Mouse (Mus musculus) limb, embryonic 14.5 days (tissue): ENCODE data around the gene Hid1. TPM values are rescaled to one million over a fixed set of nuclear protein-coding genes. Genes with fewer than 3 reads are reported as not detected.
A peak's percentile ranks its signal among the peaks of the same experiment; 100 is the strongest.
"Not testable (repeated sequence)": the region's sequence is repeated elsewhere in the genome, so short reads cannot be mapped to it uniquely, and the experiment has no call there.

Experiments used
- ATAC-seq: fragments of 200-750 bp; cut with Nextera tagmentation; 2 replicates; pipeline ENCODE4 v1.8.0; 2017; ENCODE audit warnings: low read depth, moderate number of reproducible peaks, moderate TSS enrichment; ENCODE audit not compliant: low FRiP score
- DNase-seq: peaks from one replicate; pipeline ENCODE4 v3.0.0-alpha.2; 2015; ENCODE audit warnings: low spot score
- H3K27ac ChIP-seq: fragments of 300-500 bp; sonication (generic); replicated peaks from 2 replicates; pipeline ENCODE4 v1.5.1; 2014; ENCODE audit warnings: low read depth, mild to moderate bottlenecking, low read length, moderate library complexity, mixed read lengths
- H3K27me3 ChIP-seq: fragments of 300-500 bp; sonication (generic); 2 replicates; pipeline ENCODE4 v1.6.1; 2014; ENCODE audit warnings: low read length, mixed read lengths; ENCODE audit not compliant: control insufficient read depth, insufficient read depth
- H3K36me3 ChIP-seq: fragments of 300-500 bp; sonication (generic); 2 replicates; pipeline ENCODE4 v1.6.1; 2014; ENCODE audit warnings: mild to moderate bottlenecking, low read length, moderate library complexity, mixed read lengths; ENCODE audit not compliant: control insufficient read depth, insufficient read depth
- H3K4me1 ChIP-seq: fragments of 300-500 bp; sonication (generic); 2 replicates; pipeline ENCODE4 v1.6.1; 2014; ENCODE audit warnings: antibody characterized with exemption, low read length, mixed read lengths; ENCODE audit not compliant: control insufficient read depth, insufficient read depth
- H3K4me2 ChIP-seq: fragments of 300-500 bp; sonication (generic); replicated peaks from 2 replicates; pipeline ENCODE4 v1.6.1; 2014; ENCODE audit warnings: low read depth, mild to moderate bottlenecking, low read length, moderate library complexity; ENCODE audit not compliant: severe bottlenecking
- H3K4me3 ChIP-seq: fragments of 300-500 bp; sonication (generic); replicated peaks from 2 replicates; pipeline ENCODE4 v1.5.1; 2014; ENCODE audit warnings: low read length
- H3K9ac ChIP-seq: fragments of 300-500 bp; sonication (generic); 2 replicates; pipeline ENCODE4 v1.6.1; 2014; ENCODE audit warnings: mild to moderate bottlenecking, low read depth, low read length, moderate library complexity; ENCODE audit not compliant: severe bottlenecking
- H3K9me3 ChIP-seq: fragments of 300-500 bp; sonication (generic); 2 replicates; pipeline ENCODE4 v1.6.1; 2016; ENCODE audit warnings: low read length; ENCODE audit not compliant: control insufficient read depth
- POLR2A ChIP-seq: fragments of 200-500 bp; IDR thresholded peaks from 2 replicates; pipeline ENCODE4 v1.8.0; 2012; ENCODE audit warnings: inconsistent platforms, mild to moderate bottlenecking, moderate library complexity, borderline replicate concordance; ENCODE audit not compliant: insufficient read depth, insufficient read length; ENCODE audit errors: extremely low read depth
- WGBS: fragments of 180-500 bp; shearing (Covaris S2); extraction: QIAGEN DNeasy Blood & Tissue Kit; methylation state at CpG from one replicate; pipeline ENCODE4 v1.1.7; 2014; 5-methylcytosine and 5-hydroxymethylcytosine counted together
- polyA plus RNA-seq, 2 experiments: library from polyadenylated mRNA; depleted of rRNA in 1 of 2; stranded (reverse) in 1 of 2; unstranded in 1 of 2; fragments of >200 nt; fragmentation: Nextera tagmentation in 1 of 2; extraction: Ambion mirVana in 1 of 2; gene quantifications; 2 replicates each; pipeline versions ENCODE4 v1.2.1 to v1.2.3; 2012 to 2014

Gene Hid1
- polyA plus RNA-seq, 2 experiments: 2.1 to 4.5 TPM

GRCm38 (mm10) chr11:115391358-115391757 lies 23.8 kb upstream of the Hid1 start:
- DNase-seq (no peak), ATAC-seq (no peak)
- Histone ChIP-seq H3K4me2 (no peak overlapping the region), H3K9me3 (no peaks in the 10 kb centered on the region), H3K4me3 (no peak overlapping the region), H3K27ac (no peak overlapping the region), H3K4me1 (no peaks in the 10 kb centered on the region), H3K9ac (no peak overlapping the region), H3K27me3 (no peaks in the 10 kb centered on the region), H3K36me3 (peaks cover 55% of the 10 kb centered on the region)
- 91% methylated on average over 7 of the region's 7 CpGs for WGBS
- no peak for TF ChIP-seq POLR2A

- not testable (repeated sequence) for H3K9ac ChIP-seq, DNase-seq, ATAC-seq, H3K4me2 ChIP-seq, H3K27ac ChIP-seq, H3K9me3 ChIP-seq, H3K27me3 ChIP-seq, H3K4me3 ChIP-seq
- Histone ChIP-seq H3K36me3 (peaks cover 12% of the 10 kb centered on the region), H3K4me1 (peaks cover 18% of the 10 kb centered on the region)
- WGBS: 78% methylated on average over 3 of the region's 3 CpGs
These were observed 19.3 kb upstream of the Hid1 start for GRCm38 (mm10) chr11:115386859-115387258.

GRCm38 (mm10) chr11:115384587-115384986 lies 17.0 kb upstream of the Hid1 start:
- H3K9ac ChIP-seq: no peak overlapping the region
- 74% methylated on average over 5 of the region's 5 CpGs for WGBS

GRCm38 (mm10) chr11:115383701-115384474 lies 16.3 kb upstream of the Hid1 start:
- H3K36me3 ChIP-seq: no peaks in the 10 kb centered on the region
- H3K27ac ChIP-seq: no peak overlapping the region
- no peak for DNase-seq
- no peak for ATAC-seq
- H3K4me3 ChIP-seq: 0 out of 2 replicates have a peak overlapping the region, but pooled peaks have one; percentile 81
- peak overlapping the region; percentile 79 for H3K4me2 ChIP-seq
- no peak for TF ChIP-seq POLR2A
- H3K9me3 ChIP-seq: no peaks in the 10 kb centered on the region
- peaks cover 18% of the 10 kb centered on the region for H3K4me1 ChIP-seq
- H3K27me3 ChIP-seq: no peaks in the 10 kb centered on the region
- WGBS: 51% methylated on average over 16 of the region's 16 CpGs
- H3K9ac ChIP-seq: 0 out of 2 replicates have a peak overlapping the region, but pooled peaks have one; percentile 88

More at GRCm38 (mm10) chr11:115384587-115384986, 17.0 kb upstream of the Hid1 start:
- H3K9me3 ChIP-seq: no peaks in the 10 kb centered on the region
- TF ChIP-seq POLR2A: no peak
- H3K27me3 ChIP-seq: no peaks in the 10 kb centered on the region
- H3K4me2 ChIP-seq: no peak overlapping the region
- H3K4me1 ChIP-seq: peaks cover 18% of the 10 kb centered on the region
- H3K36me3 ChIP-seq: no peaks in the 10 kb centered on the region
- ATAC-seq: no peak
- H3K27ac ChIP-seq: no peak overlapping the region
- DNase-seq: no peak
- H3K4me3 ChIP-seq: no peak overlapping the region

GRCm38 (mm10) chr11:115382891-115383290 lies 15.3 kb upstream of the Hid1 start:
- H3K9me3 ChIP-seq: no peaks in the 10 kb centered on the region
- no peaks in the 10 kb centered on the region for H3K27me3 ChIP-seq
- H3K4me3 ChIP-seq: peak overlapping the region; percentile 81
- no peak for TF ChIP-seq POLR2A
- H3K27ac ChIP-seq: no peak overlapping the region
- no peak for DNase-seq
- H3K4me2 ChIP-seq: peak overlapping the region; percentile 79
- no peak for ATAC-seq
- 24% methylated on average over 5 of the region's 5 CpGs for WGBS
- peak overlapping the region; percentile 88 for H3K9ac ChIP-seq
- no peaks in the 10 kb centered on the region for H3K36me3 ChIP-seq
- peaks cover 18% of the 10 kb centered on the region for H3K4me1 ChIP-seq
